Mouse (Mus musculus) R1 (cell line): Measurements from ENCODE around the gene Eps15l1.

Source experiments
- DNase-seq: peaks from one replicate; pipeline ENCODE4 v3.0.0-alpha.2; 2018; ENCODE audit warnings: low read depth, low spot score

The Eps15l1 gene

GRCm38 (mm10) chr8:72351405-72352005 is 69.8 kb downstream of the Eps15l1 start:
- DNase-seq: no peak

- DNase-seq: no peak
Measured at GRCm38 (mm10) chr8:72350727-72351126, 70.5 kb downstream of the Eps15l1 start.

- DNase-seq: no peak
Measured at GRCm38 (mm10) chr8:72349838-72350237, 71.4 kb downstream of the Eps15l1 start.

GRCm38 (mm10) chr8:72348956-72349355 is 72.3 kb downstream of the Eps15l1 start:
- DNase-seq: peak; percentile 73

- no peak for DNase-seq
Measured at GRCm38 (mm10) chr8:72348114-72348513, 73.1 kb downstream of the Eps15l1 start.

GRCm38 (mm10) chr8:72347553-72347952 is 73.7 kb downstream of the Eps15l1 start:
- DNase-seq: no peak

- no peak for DNase-seq
Measured at GRCm38 (mm10) chr8:72343725-72344124, 77.5 kb downstream of the Eps15l1 start.

GRCm38 (mm10) chr8:72342556-72343300 is 78.5 kb downstream of the Eps15l1 start:
- no peak for DNase-seq

- no peak for DNase-seq
Measured at GRCm38 (mm10) chr8:72337034-72337433, 84.2 kb downstream of the Eps15l1 start.

- DNase-seq: peak; percentile 47
Measured at GRCm38 (mm10) chr8:72336273-72336672, 85.0 kb downstream of the Eps15l1 start.

GRCm38 (mm10) chr8:72334144-72334641 is 87.1 kb downstream of the Eps15l1 start:
- peak; percentile 98 for DNase-seq

GRCm38 (mm10) chr8:72333429-72334143 is 87.7 kb downstream of the Eps15l1 start:
- peak; percentile 85 for DNase-seq

GRCm38 (mm10) chr8:72331631-72332030 is 89.6 kb downstream of the Eps15l1 start:
- DNase-seq: no peak

- DNase-seq: no peak
Measured at GRCm38 (mm10) chr8:72330806-72331516, 90.3 kb downstream of the Eps15l1 start.

GRCm38 (mm10) chr8:72329116-72329515 is 92.1 kb downstream of the Eps15l1 start:
- peak; percentile 67 for DNase-seq

GRCm38 (mm10) chr8:72324708-72325107 is 96.6 kb downstream of the Eps15l1 start:
- no peak for DNase-seq

GRCm38 (mm10) chr8:72324036-72324706 is 97.1 kb downstream of the Eps15l1 start:
- DNase-seq: no peak

- DNase-seq: no peak
Measured at GRCm38 (mm10) chr8:72323131-72323725, 98.0 kb downstream of the Eps15l1 start.

GRCm38 (mm10) chr8:72322471-72322889 is 98.8 kb downstream of the Eps15l1 start:
- no peak for DNase-seq

GRCm38 (mm10) chr8:72321635-72322441 is 99.4 kb downstream of the Eps15l1 start:
- no peak for DNase-seq
